Mouse (Mus musculus) megakaryocyte, adult 5-6 weeks (primary cell): Measurements from ENCODE around the gene C2cd2. TPM values are rescaled to one million over a fixed set of nuclear protein-coding genes. Genes with fewer than 3 reads are reported as not detected.
A peak's percentile ranks its signal among the peaks of the same experiment; 100 is the strongest.
"Not testable (repeated sequence)": the region's sequence is repeated elsewhere in the genome, so short reads cannot be mapped to it uniquely, and the experiment has no call there.

ENCODE experiments used
- ATAC-seq: 2 replicates; pipeline ENCODE4 v1.8.0; 2016; ENCODE audit warnings: mild to moderate bottlenecking, inconsistent platforms; ENCODE audit not compliant: poor library complexity, severe bottlenecking
- total RNA-seq, 2 experiments: library from RNA; stranded (forward) in 1 of 2; stranded (reverse) in 1 of 2; fragments of 153-499, 151-499 nt in 1 of 2; fragments of 221-1000, 200-1000 nt in 1 of 2; gene quantifications; 2 replicates each; pipeline versions ENCODE4 v1.2.3 to v1.2.4; 2015 to 2017

Gene C2cd2
- total RNA-seq (2015) (9.1 and 17.9 TPM in 2 replicates), total RNA-seq (2017) (12.2 and 15.9 TPM in 2 replicates)

GRCm38 (mm10) chr16:97962151-97962948, at the start of gene C2cd2, which contains the start of gene Zbtb21:
C2cd2 (minus strand) TSS chr16:97962598.
Zbtb21 (minus strand) TSS chr16:97962622.
- peak; percentile 81 for ATAC-seq

GRCm38 (mm10) chr16:97997383-97997731, 35.0 kb upstream of the C2cd2 start:
- ATAC-seq: not testable (repeated sequence)

GRCm38 (mm10) chr16:97996616-97997382, 34.4 kb upstream of the C2cd2 start, which contains the start of gene B230307C23Rik:
B230307C23Rik (plus strand) TSS chr16:97997315.
- peak; percentile 91 for ATAC-seq

DNA sequence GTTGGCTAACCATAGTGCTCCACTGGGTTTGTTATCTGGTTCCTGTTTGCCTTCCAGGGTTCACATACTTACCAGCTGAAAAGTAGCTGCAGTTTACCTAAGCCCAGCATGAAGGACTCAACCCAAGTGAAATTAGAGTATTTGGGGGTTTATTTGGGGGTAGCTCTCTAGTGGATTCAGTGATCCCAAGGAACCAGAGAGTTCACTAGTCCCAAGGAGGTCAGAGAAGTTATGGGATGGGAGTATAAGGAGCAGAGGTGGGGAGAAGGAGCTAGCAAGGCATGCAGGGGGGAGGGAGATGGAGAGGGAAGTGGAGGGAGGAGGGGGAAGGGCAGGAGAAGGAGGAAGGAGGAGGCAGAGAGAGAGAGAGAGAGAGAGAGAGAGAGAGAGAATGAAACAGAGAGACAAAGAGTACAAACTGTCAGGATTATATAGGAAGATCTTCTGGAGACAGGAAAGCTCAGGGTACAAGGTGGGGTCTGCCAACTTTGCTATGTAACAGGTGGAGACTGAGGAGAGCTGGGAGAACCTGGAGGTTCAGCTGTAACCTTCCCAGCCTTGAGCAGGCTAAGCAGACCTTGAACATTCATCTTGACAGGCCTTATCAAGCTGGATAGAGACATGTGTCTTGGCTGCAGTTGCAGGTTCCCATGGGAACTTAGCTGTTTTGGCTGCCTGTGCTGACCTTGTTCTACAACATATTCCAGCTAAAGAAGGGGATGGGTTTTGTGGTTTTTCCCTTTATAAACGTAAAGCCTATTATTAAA, 33.6 kb upstream of the C2cd2 start:
- no peak for ATAC-seq

GRCm38 (mm10) chr16:97992477-97992876, 30.1 kb upstream of the C2cd2 start:
- ATAC-seq: not testable (repeated sequence)

GRCm38 (mm10) chr16:97991517-97991916, 29.1 kb upstream of the C2cd2 start:
- no peak for ATAC-seq

- no peak for ATAC-seq
Measured at GRCm38 (mm10) chr16:97984589-97984988, 22.2 kb upstream of the C2cd2 start.

DNA sequence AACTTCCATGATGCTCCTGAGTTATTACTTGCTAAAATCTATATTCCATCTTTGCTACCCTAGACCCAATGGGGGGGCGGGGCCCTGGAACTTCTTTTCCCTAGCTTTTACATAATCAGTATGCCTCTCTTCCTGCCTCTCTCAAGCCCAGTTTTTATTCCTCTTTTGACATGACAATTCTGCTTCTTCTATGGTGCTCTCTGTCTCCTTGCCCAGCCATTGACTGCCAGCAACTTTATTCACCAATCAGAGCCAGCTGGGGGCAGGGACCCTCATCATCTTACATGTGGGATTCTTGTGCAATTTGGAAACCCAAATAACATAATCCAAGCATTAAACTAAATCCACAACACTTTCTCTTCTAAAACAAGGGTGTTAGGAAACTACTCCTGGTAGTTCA, 19.0 kb upstream of the C2cd2 start:
- peak; percentile 28; the same call in 1 of the 2 replicates for ATAC-seq

GRCm38 (mm10) chr16:97977722-97978121, 15.3 kb upstream of the C2cd2 start:
- no peak for ATAC-seq

- peak; percentile 45; the same call in 1 of the 2 replicates for ATAC-seq
Measured at GRCm38 (mm10) chr16:97977277-97977676, 14.9 kb upstream of the C2cd2 start.

GRCm38 (mm10) chr16:97963956-97964540, 1.6 kb upstream of the C2cd2 start:
- ATAC-seq: no peak

DNA sequence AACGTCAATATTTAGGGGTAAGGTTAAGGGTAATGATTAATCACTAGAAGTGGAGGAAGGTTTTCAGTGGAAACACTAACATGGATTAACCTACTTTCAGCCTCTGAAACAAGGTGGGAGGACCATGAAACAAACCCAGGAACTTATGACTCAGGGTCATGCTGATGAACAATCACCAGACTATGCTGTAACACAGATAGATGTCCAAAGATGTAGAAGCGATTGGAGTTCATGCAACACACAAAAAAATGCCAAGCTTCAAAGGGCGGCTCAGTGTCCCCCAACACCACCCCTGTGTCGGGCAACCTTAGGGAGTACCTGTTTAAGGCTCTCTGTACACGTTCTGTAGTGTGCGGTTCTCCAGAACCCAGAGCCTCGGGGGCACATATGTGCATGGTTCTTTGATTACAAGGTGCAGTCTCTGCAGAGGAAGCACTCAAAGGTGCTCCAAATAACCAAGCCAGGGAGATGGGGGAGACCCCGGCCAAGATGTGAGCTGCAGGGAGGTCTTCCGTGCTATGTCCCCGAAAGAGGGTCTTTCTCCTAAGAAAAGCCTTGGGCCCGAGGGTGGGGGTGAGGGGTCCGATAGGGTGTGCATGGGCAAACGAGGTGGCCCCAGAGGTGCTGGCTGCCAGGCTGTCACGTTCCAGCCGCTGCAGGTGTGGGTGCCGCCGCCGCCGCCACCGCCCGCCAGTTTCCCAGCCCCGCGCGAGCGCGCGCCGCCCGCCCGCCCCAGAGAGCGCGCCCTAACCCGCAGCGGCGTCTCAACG, 832 bp downstream of the C2cd2 start:
- ATAC-seq: no peak

- no peak for ATAC-seq
Measured at GRCm38 (mm10) chr16:97960348-97960747, 2.0 kb downstream of the C2cd2 start.

GRCm38 (mm10) chr16:97958401-97958973, 3.9 kb downstream of the C2cd2 start:
- no peak for ATAC-seq

GRCm38 (mm10) chr16:97957626-97958025, 4.8 kb downstream of the C2cd2 start:
- ATAC-seq: no peak

- no peak for ATAC-seq
Measured at GRCm38 (mm10) chr16:97956011-97956410, 6.4 kb downstream of the C2cd2 start.

DNA sequence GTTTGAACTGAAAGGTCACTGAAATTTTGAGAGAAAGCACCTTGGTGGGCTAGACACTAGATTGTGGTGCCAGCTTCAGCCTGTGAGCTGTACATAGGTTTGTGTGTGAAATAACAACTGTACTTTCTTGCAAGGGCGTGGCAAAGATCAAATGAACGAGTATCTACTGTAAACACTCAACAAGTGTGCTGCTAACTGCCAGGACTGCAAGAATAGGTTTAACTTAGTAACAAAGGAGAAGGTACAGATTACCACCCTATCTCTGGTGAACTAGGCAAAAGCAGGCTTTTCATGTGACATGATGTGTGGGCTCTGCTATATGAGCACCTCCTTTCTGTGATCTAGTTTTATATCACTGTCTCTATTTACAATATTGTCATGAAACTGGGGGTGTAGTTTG, 9.1 kb downstream of the C2cd2 start:
- ATAC-seq: no peak

DNA sequence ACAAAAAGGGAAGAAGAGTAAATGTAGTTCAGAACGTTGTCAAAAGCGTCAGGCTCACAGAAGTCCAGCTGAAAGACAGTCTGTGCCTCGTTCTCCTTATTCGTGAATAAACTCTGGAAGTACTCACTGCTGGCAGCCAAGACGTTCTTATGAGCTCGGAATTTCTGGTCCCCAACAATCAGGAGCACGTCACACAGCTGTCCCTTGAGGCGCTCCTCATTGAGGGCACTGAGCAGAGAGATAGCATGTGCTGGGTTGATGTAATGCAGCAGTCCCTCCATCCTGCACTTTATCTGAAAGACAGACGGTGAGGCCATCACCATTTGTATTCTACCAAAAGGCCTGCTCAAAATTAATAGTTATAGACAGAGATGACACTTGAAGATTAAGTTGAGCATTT, 9.6 kb downstream of the C2cd2 start:
- no peak for ATAC-seq

GRCm38 (mm10) chr16:97952371-97952770, 10.0 kb downstream of the C2cd2 start:
- ATAC-seq: no peak

GRCm38 (mm10) chr16:97950061-97950460, 12.3 kb downstream of the C2cd2 start:
- no peak for ATAC-seq
